Comparison of ENCODE assay signal across 8 mouse cellular contexts in genomic region chr19:16802707-16803106, GRCm38 (mm10). TPM values are rescaled to one million over a fixed set of nuclear protein-coding genes. Genes with fewer than 3 reads are reported as not detected.
DNase-seq lines count a peak whose midpoint lies in the region; ATAC-seq and TF ChIP-seq lines count a peak whose summit lies in the region.
"Had no signal": no experiment of that assay in that cellular context is flagged by ENCODE, and none has a peak within 500 bp of the region (broad histone marks: within the 10 kb centered on the region; RNA-seq: fewer than 3 reads in every experiment).

No protein-coding gene starts in this region.

- no peaks in the 10 kb centered on the region for H3K4me1 ChIP-seq in bone marrow, adult 2 months (ENCODE audit: control insufficient read depth, insufficient read depth, low read length)
- H3K4me1 ChIP-seq in liver, embryonic 13.5 days (replicated peaks): peaks cover 23% of the 10 kb centered on the region
- H3K4me1 ChIP-seq: limb, embryonic 15.5 days had no signal

- H3K9me3 ChIP-seq in liver, embryonic 13.5 days (replicated peaks): no peaks in the 10 kb centered on the region
- H3K9me3 ChIP-seq: limb, embryonic 15.5 days had no signal

- H3K9ac ChIP-seq in liver, embryonic 13.5 days: no peak overlapping the region
- H3K9ac ChIP-seq: limb, embryonic 15.5 days had no signal

- no peak overlapping the region for H3K27ac ChIP-seq in bone marrow, adult 2 months (ENCODE audit: control insufficient read depth, insufficient read depth, low read depth, low read length, poor library complexity)
- H3K27ac ChIP-seq in liver, embryonic 13.5 days: no peak overlapping the region
- H3K27ac ChIP-seq: limb, embryonic 15.5 days had no signal

- TF ChIP-seq POLR2A in bone marrow, adult 2 months (IDR thresholded peaks at IDR 0.05; ENCODE audit: borderline replicate concordance, control insufficient read depth, low read depth, low read length): no peak

- no peak overlapping the region for H3K4me3 ChIP-seq in bone marrow, adult 2 months (replicated peaks; ENCODE audit: control insufficient read depth, low read depth, low read length)
- H3K4me3 ChIP-seq in liver, embryonic 13.5 days (replicated peaks): no peak overlapping the region
- H3K4me3 ChIP-seq: limb, embryonic 15.5 days had no signal

- no peak for ATAC-seq in liver, embryonic 13.5 days (ENCODE audit: low read depth)

- no peak overlapping the region for H3K4me2 ChIP-seq in liver, embryonic 13.5 days
- H3K4me2 ChIP-seq: limb, embryonic 15.5 days had no signal

- DNase-seq in layer of hippocampus, adult 11-12 months (ENCODE audit: low spot score): peak; percentile 49
- DNase-seq in layer of hippocampus, postnatal 36 days: no peak
- peak; percentile 43 for DNase-seq in ES-CJ7 (ENCODE audit: low read depth, low spot score)
- DNase-seq in forelimb bud, embryonic 11.5 days (ENCODE audit: low read depth, low spot score): peak; percentile 47
- peak; percentile 27 for DNase-seq in liver, embryonic 13.5 days
- peak; percentile 71 for DNase-seq in splenic B cell, adult 2 months (ENCODE audit: low read depth, low spot score)

- H3K36me3 ChIP-seq in liver, embryonic 13.5 days: no peaks in the 10 kb centered on the region
- no peaks in the 10 kb centered on the region for H3K36me3 ChIP-seq in splenic B cell, adult 2 months (ENCODE audit: control insufficient read depth, insufficient read depth, low read length, poor library complexity, severe bottlenecking)
- H3K36me3 ChIP-seq: limb, embryonic 15.5 days had no signal

- TF ChIP-seq CTCF in bone marrow, adult 2 months (IDR thresholded peaks at IDR 0.05; ENCODE audit: control insufficient read depth, insufficient read depth, low read length): peak; percentile 21; the same call in 1 of the 2 replicates

- H3K27me3 ChIP-seq in liver, embryonic 13.5 days: no peaks in the 10 kb centered on the region
- H3K27me3 ChIP-seq in splenic B cell, adult 2 months (ENCODE audit: control insufficient read depth, insufficient read depth, low read length, poor library complexity, severe bottlenecking): no peaks in the 10 kb centered on the region
- H3K27me3 ChIP-seq: limb, embryonic 15.5 days had no signal

- WGBS in bone marrow, adult 2 months: 0% methylated on average over 3 of the region's 3 CpGs
- WGBS in liver, embryonic 13.5 days (ENCODE audit: insufficient replicate concordance): 1% methylated on average over 3 of the region's 3 CpGs

RNA-seq across cellular contexts. Expression of gene Vps13a, which starts 22.0 kb away (rescaled TPM):
- 10 to 100 TPM; 79.3 to 80.6 TPM for total RNA-seq in layer of hippocampus, postnatal 36 days (2021)
- polyA plus RNA-seq in bone marrow, adult 2 months (2011; ENCODE audit: insufficient read depth, insufficient read length, low replicate concordance, missing spikeins): 20.1 and 25.3 TPM in 2 replicates
- polyA plus RNA-seq in liver, embryonic 13.5 days (2015; fragmentation: Nextera tagmentation; extraction: Ambion mirVana): 7.6 and 7.9 TPM in 2 replicates

Comparison
In these comparisons a context has a peak if more than half of its experiments do, and no peak if none do; other contexts are left out.
1. DNase-seq: peak in layer of hippocampus, adult 11-12 months (single experiment), ES-CJ7 (single experiment), forelimb bud, embryonic 11.5 days (single experiment), liver, embryonic 13.5 days (single experiment) and splenic B cell, adult 2 months (single experiment); none in layer of hippocampus, postnatal 36 days (0 of 2).